Mouse (Mus musculus): ENCODE data around the gene March9.

- no peak for TF ChIP-seq CTCF (IDR thresholded peaks at IDR 0.05; ENCODE audit: low read depth)
- TF ChIP-seq EP300 (optimal IDR thresholded peaks at IDR 0.05) = no peak
Measured at GRCm38 (mm10) chr10:127037641-127038040, 22.3 kb downstream of the March9 start.
